Mouse (Mus musculus): ENCODE results near the gene Olfr777.
"Not testable (repeated sequence)": the region's sequence is repeated elsewhere in the genome, so short reads cannot be mapped to it uniquely, and the experiment has no call there.

Gene Olfr777

DNA sequence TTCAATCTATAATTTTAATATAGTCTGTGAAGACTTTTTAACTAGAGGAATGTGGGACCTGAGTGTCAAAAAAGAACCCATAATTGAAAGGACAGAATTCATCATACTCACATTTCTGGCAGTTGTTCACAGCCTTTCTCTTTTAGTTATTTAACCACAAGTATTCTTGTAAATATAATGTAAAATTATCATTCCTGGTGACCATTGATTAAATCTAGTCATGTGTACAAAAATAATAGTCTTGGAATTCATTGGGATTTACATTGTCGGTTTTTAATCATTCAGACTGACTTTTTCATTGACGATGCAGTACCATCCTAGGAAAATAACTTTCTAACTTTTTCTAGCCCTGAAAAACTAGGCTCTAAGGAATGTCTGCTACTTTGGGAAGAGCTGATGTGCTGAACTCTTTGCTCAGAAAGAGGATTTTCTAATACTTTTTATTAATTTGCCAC lies at the start of gene Olfr777:
Gene Olfr777, minus strand, starts transcription at position 405 of the 455 bp plus-strand sequence.
- DNase-seq (ENCODE audit: low read depth, low spot score): no peak

DNA sequence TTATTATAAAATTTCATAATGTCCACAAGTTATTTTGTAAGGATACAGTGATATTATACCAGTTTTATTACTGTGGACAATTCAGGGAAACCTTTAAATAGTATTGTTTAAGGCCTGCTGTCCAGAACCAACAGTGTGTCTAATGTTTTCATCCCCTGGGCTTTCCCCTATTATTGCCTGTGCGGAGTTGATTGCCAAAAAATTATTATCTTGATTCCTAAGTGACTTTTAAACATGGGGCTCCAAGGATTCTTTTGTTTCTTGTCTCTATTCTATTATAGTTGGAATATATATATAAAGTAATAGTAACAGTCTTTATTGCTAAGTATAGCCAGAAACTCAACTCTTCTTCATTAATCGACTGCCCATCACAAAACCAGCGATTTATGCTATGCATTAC lies 46.5 kb upstream of the Olfr777 start, which contains the start of gene Olfr780:
Gene Olfr780, plus strand, starts transcription at position 301 of the 400 bp plus-strand sequence.
- no peak for DNase-seq (ENCODE audit: low read depth, low spot score)

DNA sequence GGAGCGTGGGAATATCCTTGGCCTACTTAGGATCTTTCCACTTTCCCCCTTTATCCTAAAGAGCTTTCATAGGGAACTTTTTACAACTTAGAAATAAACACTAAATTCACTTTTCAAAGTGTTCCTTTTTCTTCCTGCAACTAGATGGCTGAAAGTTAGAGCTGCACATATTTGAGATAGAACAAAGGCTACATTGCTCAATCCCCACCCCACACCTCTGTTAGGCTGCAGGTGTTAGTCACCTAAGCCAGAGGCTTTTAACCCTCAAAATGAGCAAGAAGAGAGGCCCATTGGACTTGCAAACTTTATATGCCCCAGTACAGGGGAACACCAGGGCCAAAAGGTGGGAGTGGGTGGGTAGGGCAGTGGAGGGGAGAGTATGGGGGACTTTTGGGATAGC lies 42.2 kb upstream of the Olfr777 start:
- not testable (repeated sequence) for DNase-seq (ENCODE audit: low read depth, low spot score)

DNA sequence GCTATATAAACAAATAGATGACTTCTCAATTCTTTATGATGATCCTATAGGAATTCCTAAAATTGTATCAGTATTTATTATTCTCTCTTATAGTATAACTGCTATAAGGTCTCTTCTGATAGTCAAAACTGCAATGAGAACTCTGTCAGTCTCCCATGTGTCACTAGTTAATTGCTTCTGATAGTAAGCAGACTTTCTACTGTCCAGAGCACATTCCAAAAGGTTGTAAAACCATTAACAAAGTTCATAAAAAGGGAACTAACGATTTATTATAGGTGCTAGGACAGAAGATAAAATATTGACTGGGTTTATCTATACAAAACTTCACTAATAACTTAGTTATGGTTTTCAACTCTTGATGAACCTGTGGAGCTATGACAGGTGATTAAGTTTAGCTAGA lies 41.7 kb upstream of the Olfr777 start:
- DNase-seq (ENCODE audit: low read depth, low spot score): not testable (repeated sequence)

DNA sequence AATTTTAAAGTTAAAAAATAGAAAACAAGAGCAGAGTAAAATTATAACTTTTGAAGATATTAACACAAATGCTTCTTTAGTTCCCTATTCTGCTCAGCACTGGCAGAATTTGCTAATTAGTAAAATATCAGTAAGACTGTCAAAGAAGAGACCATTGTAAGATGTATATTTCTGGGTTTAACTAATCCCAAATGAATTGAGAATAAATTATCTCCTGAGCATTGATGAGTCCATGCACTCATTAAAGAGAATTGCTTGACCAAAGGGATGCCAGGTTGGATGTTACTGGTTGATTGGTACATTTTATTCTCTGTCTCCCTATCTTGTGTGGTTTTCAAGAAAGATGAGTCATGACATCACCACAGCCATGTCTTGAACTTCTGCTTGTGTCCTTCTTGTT lies 12.5 kb downstream of the Olfr777 start, which contains the start of gene Olfr776:
Gene Olfr776, plus strand, starts transcription at position 301 of the 400 bp plus-strand sequence.
- no peak for DNase-seq (ENCODE audit: low read depth, low spot score)

DNA sequence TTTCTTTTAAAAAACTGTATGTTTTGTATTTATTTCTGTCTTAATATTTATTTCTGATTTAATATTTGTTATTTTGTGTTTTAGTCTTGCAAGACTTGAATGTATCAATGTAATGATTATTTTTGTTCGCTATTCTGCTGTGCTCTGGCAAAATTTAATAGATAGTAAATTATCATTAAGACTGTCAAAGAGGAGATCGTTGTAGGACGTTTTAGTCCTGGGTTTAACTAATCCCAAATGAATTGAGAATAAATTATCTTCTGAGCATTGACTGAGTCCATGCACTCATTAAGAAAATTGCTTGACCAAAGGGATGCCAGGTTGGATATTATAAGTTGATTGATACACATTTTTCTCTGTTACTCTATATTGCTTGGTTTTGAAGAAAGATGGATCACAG lies 23.2 kb downstream of the Olfr777 start, which contains the start of gene Olfr775:
Gene Olfr775, plus strand, starts transcription at position 301 of the 400 bp plus-strand sequence.
- DNase-seq (ENCODE audit: low read depth, low spot score): no peak

DNA sequence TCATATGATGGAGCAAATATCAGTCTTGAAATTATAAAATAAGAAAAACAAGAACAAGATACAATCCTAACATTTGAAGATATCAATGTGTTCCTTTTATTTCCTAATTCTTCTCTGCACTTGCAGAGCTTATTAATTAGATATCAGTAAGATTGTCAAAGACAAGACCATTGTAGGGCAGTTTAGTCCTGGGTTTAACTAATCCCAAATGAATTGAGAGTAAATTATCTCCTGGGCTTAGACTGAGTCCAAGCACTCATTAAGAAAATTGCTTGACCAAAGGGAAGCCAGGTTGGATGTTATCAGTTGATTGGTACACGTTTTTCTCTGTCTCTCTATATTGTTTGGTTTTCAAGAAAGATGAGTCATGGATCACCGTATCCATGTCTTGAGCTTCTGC lies 35.4 kb downstream of the Olfr777 start, which contains the start of gene Olfr774:
Gene Olfr774, plus strand, starts transcription at position 301 of the 400 bp plus-strand sequence.
- DNase-seq (ENCODE audit: low read depth, low spot score): no peak

DNA sequence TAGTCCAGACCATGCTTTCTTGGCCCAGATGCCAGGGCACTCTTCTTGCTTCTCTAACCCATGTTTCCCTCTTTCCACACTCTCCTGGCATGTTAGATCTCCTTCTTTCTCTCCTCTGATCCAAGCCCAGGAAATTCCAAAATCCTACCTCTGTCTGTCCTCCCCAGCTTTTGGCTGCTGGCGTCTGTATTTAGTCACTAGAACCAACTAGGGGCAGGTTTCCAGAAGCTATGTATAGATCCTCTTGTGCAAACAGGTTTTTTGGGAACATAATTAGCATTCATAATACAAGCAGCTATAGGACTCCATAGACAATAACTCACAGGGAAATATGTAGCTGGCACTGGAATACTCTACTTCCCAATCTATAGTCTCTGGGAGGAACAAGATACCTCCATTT lies 40.5 kb downstream of the Olfr777 start:
- DNase-seq (ENCODE audit: low read depth, low spot score): no peak
